In the genomic region with DNA sequence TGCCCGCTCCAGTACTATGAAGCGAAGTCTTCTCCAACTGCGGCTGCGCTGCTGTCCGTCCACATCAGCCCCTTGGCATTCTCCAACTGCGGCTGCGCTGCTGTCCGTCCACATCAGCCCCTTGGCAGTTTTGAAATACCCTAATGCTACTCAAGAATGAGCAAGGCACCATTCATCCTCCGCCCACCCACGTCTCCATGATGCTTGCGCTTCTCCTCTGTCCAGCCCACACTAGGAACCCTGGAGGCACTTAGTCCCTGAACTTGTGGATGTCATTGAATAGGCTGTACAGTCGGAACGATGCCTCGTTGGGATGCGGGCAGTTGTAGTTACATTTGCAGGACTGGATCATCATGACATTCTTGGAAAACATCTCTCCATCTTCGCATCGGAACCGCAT, we compare ENCODE assay signal across 8 mouse cellular contexts. TPM values are rescaled to one million over a fixed set of nuclear protein-coding genes. Genes with fewer than 3 reads are reported as not detected.
DNase-seq lines count a peak whose midpoint lies in the region; ATAC-seq and TF ChIP-seq lines count a peak whose summit lies in the region.

No protein-coding gene starts in this region.

- no peaks in the 10 kb centered on the region for H3K9me3 ChIP-seq in kidney, embryonic 14.5 days (ENCODE audit: control insufficient read depth, low read length)
- H3K9me3 ChIP-seq in embryonic facial prominence, embryonic 13.5 days, result no peaks in the 10 kb centered on the region
- no peaks in the 10 kb centered on the region for H3K9me3 ChIP-seq in limb, embryonic 14.5 days (ENCODE audit: control insufficient read depth, low read length)
- H3K9me3 ChIP-seq in liver, embryonic 11.5 days (ENCODE audit: control insufficient read depth, low read length), result no peaks in the 10 kb centered on the region

- H3K27ac ChIP-seq in kidney, embryonic 14.5 days (ENCODE audit: low read depth, low read length), result no peak overlapping the region
- H3K27ac ChIP-seq in embryonic facial prominence, embryonic 13.5 days, result no peak overlapping the region
- H3K27ac ChIP-seq in limb, embryonic 14.5 days (replicated peaks; ENCODE audit: low read depth, low read length), result no peak overlapping the region
- H3K27ac ChIP-seq in liver, embryonic 11.5 days (ENCODE audit: low read depth, low read length), result no peak overlapping the region

- DNase-seq in kidney, adult 8-10 months, result no peak
- DNase-seq in NIH3T3 (ENCODE audit: low read depth), result peak; percentile 67
- DNase-seq in limb, embryonic 14.5 days (ENCODE audit: low spot score), result no peak
- DNase-seq in left cerebral cortex, postnatal 25 days (ENCODE audit: low spot score in 2 of 2), result no peak
- no peak for DNase-seq in liver, embryonic 11.5 days (ENCODE audit: low spot score)

- ATAC-seq in kidney, embryonic 14.5 days (ENCODE audit: low FRiP score, low TSS enrichment), result no peak
- ATAC-seq in embryonic facial prominence, embryonic 13.5 days (ENCODE audit: insufficient number of reproducible peaks, insufficient read depth, low FRiP score, low TSS enrichment, low read depth), result no peak
- ATAC-seq in limb, embryonic 14.5 days (ENCODE audit: low FRiP score, low read depth), result no peak
- no peak for ATAC-seq in liver, embryonic 11.5 days (replicated peaks; ENCODE audit: low FRiP score)
- ATAC-seq in inflammation-experienced regulatory T-cells, adult 6 months, result no peak

- H3K36me3 ChIP-seq in kidney, embryonic 14.5 days (ENCODE audit: control insufficient read depth, insufficient read depth, low read length), result peaks cover 3% of the 10 kb centered on the region; the same call in 1 of the 2 replicates
- H3K36me3 ChIP-seq in embryonic facial prominence, embryonic 13.5 days, result peaks cover 11% of the 10 kb centered on the region
- peaks cover 19% of the 10 kb centered on the region for H3K36me3 ChIP-seq in limb, embryonic 14.5 days (ENCODE audit: control insufficient read depth, insufficient read depth, low read length)
- peaks cover 2% of the 10 kb centered on the region; the same call in 1 of the 2 replicates for H3K36me3 ChIP-seq in liver, embryonic 11.5 days (ENCODE audit: control insufficient read depth, insufficient read depth, low read length)

- H3K4me2 ChIP-seq in kidney, embryonic 14.5 days (replicated peaks; ENCODE audit: low read depth, low read length), result peak overlapping the region; percentile 79; the same call in 1 of the 2 replicates
- peak overlapping the region; percentile 86 for H3K4me2 ChIP-seq in embryonic facial prominence, embryonic 13.5 days
- H3K4me2 ChIP-seq in limb, embryonic 14.5 days (replicated peaks; ENCODE audit: low read depth, low read length, severe bottlenecking), result peak overlapping the region; percentile 80
- no peak overlapping the region for H3K4me2 ChIP-seq in liver, embryonic 11.5 days

- 94% methylated on average over 18 of the region's 18 CpGs for WGBS in kidney, embryonic 14.5 days
- 91% methylated on average over 18 of the region's 18 CpGs for WGBS in embryonic facial prominence, embryonic 13.5 days
- 95% methylated on average over 18 of the region's 18 CpGs for WGBS in limb, embryonic 14.5 days
- 90% methylated on average over 18 of the region's 18 CpGs for WGBS in liver, embryonic 11.5 days

- intact Hi-C loops in left cerebral cortex, postnatal 25 days (cut with DNase I), result no loop called here

- no peak for TF ChIP-seq POLR2A in limb, embryonic 14.5 days (IDR thresholded peaks at IDR 0.05; ENCODE audit: borderline replicate concordance, extremely low read depth, insufficient read depth, insufficient read length)

- no peak overlapping the region for H3K9ac ChIP-seq in kidney, embryonic 14.5 days (ENCODE audit: low read depth, low read length)
- H3K9ac ChIP-seq in embryonic facial prominence, embryonic 13.5 days, result 0 out of 2 replicates have a peak overlapping the region, but pooled peaks have one; percentile 11
- H3K9ac ChIP-seq in limb, embryonic 14.5 days (ENCODE audit: low read depth, low read length, severe bottlenecking), result no peak overlapping the region
- H3K9ac ChIP-seq in liver, embryonic 11.5 days (ENCODE audit: low read depth, low read length), result no peak overlapping the region

- no peaks in the 10 kb centered on the region for H3K27me3 ChIP-seq in kidney, embryonic 14.5 days (ENCODE audit: control insufficient read depth, insufficient read depth, low read length)
- H3K27me3 ChIP-seq in embryonic facial prominence, embryonic 13.5 days, result no peaks in the 10 kb centered on the region
- no peaks in the 10 kb centered on the region for H3K27me3 ChIP-seq in limb, embryonic 14.5 days (ENCODE audit: control insufficient read depth, insufficient read depth, low read length)
- peaks cover 48% of the 10 kb centered on the region for H3K27me3 ChIP-seq in liver, embryonic 11.5 days (replicated peaks; ENCODE audit: control insufficient read depth, insufficient read depth, low read length)

- H3K4me3 ChIP-seq in kidney, embryonic 14.5 days (ENCODE audit: low read length), result peak overlapping the region; percentile 63
- H3K4me3 ChIP-seq in embryonic facial prominence, embryonic 13.5 days, result peak overlapping the region; percentile 72
- H3K4me3 ChIP-seq in limb, embryonic 14.5 days (replicated peaks; ENCODE audit: low read length), result peak overlapping the region; percentile 77
- H3K4me3 ChIP-seq in liver, embryonic 11.5 days (ENCODE audit: low read depth, low read length), result no peak overlapping the region

- H3K4me1 ChIP-seq in kidney, embryonic 14.5 days (ENCODE audit: control insufficient read depth, insufficient read depth, low read length), result peaks cover 21% of the 10 kb centered on the region
- H3K4me1 ChIP-seq in embryonic facial prominence, embryonic 13.5 days, result peaks cover 48% of the 10 kb centered on the region
- H3K4me1 ChIP-seq in limb, embryonic 14.5 days (ENCODE audit: control insufficient read depth, insufficient read depth, low read length), result peaks cover 47% of the 10 kb centered on the region
- H3K4me1 ChIP-seq in liver, embryonic 11.5 days (replicated peaks; ENCODE audit: control insufficient read depth, insufficient read depth, low read length), result peaks cover 14% of the 10 kb centered on the region

RNA-seq across cellular contexts. Expression of a gene that starts 2.4 kb away (rescaled TPM):
- polyA plus RNA-seq in kidney, embryonic 14.5 days (2014; fragmentation: Nextera tagmentation; extraction: Ambion mirVana), result 22.4 and 30.9 TPM in 2 replicates
- polyA plus RNA-seq in embryonic facial prominence, embryonic 13.5 days (2015; fragmentation: Nextera tagmentation; extraction: Ambion mirVana), result 50.3 TPM in 2 replicates
- polyA plus RNA-seq in limb, embryonic 14.5 days (2012; rRNA removed), result 105 and 119 TPM in 2 replicates
- polyA plus RNA-seq in limb, embryonic 14.5 days (2014; fragmentation: Nextera tagmentation; extraction: Ambion mirVana), result 53.5 and 59.8 TPM in 2 replicates
- 10 to 100 TPM in 1 of 2 experiments, 1 to 10 TPM in 1; 5.0 to 10.5 TPM for total RNA-seq in left cerebral cortex, postnatal 25 days (2021)
- 14.2 and 16.4 TPM in 2 replicates for polyA plus RNA-seq in liver, embryonic 11.5 days (2014; fragmentation: Nextera tagmentation; extraction: Ambion mirVana)
- polyA plus RNA-seq in inflammation-experienced regulatory T-cells, adult 6 months (2017; shearing (Covaris generic)), result not detected

Comparison
In these comparisons a context has a peak if more than half of its experiments do, and no peak if none do; other contexts are left out.
1. RNA of a gene that starts 2.4 kb away (polyA plus RNA-seq): 53.5 to 119 TPM in limb, embryonic 14.5 days, 50.3 TPM in embryonic facial prominence, embryonic 13.5 days, 22.4 to 30.9 TPM in kidney, embryonic 14.5 days and 14.2 to 16.4 TPM in liver, embryonic 11.5 days; not detected in inflammation-experienced regulatory T-cells, adult 6 months; every median in the first group is over 10 times any median in the second.